Mouse (Mus musculus) thymus, adult 2 months (tissue): ENCODE measurements at regions not wholly inside any gene's neighbourhood (a gene's known extent, or its start where the extent isn't known, plus 50 kb on each side); places are given as distances from the start of the nearest gene placed in this dataset.

Experiments
- CTCF ChIP-seq: fragments of 200-500 bp; IDR thresholded peaks from 2 replicates; pipeline ENCODE4 v1.5.1; 2012; ENCODE audit warnings: mild to moderate bottlenecking, control low read depth, low read length, moderate library complexity, borderline replicate concordance; ENCODE audit not compliant: control insufficient read depth, poor library complexity, insufficient read depth; ENCODE audit errors: extremely low read depth
- POLR2A ChIP-seq: fragments of 200-500 bp; IDR thresholded peaks from 2 replicates; pipeline ENCODE4 v1.6.1; 2012; ENCODE audit warnings: mild to moderate bottlenecking, low read length, control low read depth, moderate library complexity; ENCODE audit not compliant: control insufficient read depth, poor library complexity, insufficient read depth; ENCODE audit errors: extremely low read depth

DNA sequence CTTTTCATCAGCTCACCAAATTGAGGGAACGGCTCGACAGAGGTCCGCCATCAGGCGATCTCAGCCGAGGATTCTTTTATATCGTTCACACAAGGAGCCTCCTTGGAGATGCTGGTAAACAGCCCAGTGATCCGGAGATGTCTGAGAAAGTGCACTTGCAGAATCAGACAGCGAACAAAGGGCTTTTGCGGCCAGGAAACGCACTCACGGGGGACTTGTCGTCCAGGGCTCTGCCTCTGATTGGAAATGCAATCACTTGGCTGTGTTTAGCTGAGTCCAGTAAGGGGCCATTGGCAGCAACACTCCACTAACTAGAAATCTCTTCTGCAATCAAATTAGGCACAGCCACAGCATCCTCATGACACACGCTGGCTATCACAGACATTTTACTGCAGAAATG lies 232.3 kb upstream of the Mphosph6 start:
- TF ChIP-seq CTCF (no peak), POLR2A (no peak)
